ENCODE assay signal across 28 mouse cellular contexts in the genomic region with DNA sequence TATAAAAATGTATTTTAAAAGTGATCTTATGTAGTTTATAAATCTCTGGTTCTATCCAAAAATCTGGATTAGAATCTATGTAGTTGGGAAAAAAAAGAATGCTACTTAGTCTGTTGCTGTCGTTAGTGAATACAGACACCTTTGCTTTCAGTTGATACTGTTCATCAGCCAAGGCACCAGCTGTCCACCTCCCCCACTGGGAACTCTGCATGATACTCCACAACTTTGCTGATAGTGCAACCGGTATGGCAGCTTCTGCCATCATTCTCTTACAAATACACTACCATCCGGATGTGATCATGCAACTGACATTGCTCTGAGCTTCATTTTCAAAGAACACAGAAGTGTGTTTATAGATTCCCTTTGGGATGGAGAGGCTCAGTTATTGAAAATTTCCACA. TPM values are rescaled to one million over a fixed set of nuclear protein-coding genes. Genes with fewer than 3 reads are reported as not detected.
A peak's percentile ranks its signal among the peaks of the same experiment; 100 is the strongest.
DNase-seq lines count a peak whose midpoint lies in the region.
"Had no signal": no experiment of that assay in that cellular context is flagged by ENCODE, and none has a peak within 500 bp of the region (broad histone marks: within the 10 kb centered on the region; RNA-seq: fewer than 3 reads in every experiment).

No protein-coding gene starts in this region.

- H3K36me3 ChIP-seq in midbrain, embryonic 10.5 days, result no peaks in the 10 kb centered on the region
- H3K36me3 ChIP-seq: embryonic facial prominence, embryonic 13.5 days; forebrain, embryonic 12.5 days; G1E; heart, embryonic 12.5 days; hindbrain, embryonic 10.5 days had no signal

- intact Hi-C loops in left cerebral cortex, postnatal 4 days (cut with DNase I), result no loop called here
- intact Hi-C loops in left cerebral cortex, postnatal 25 days (cut with DNase I), result no loop called here

- H3K27me3 ChIP-seq in midbrain, embryonic 10.5 days (ENCODE audit: low read depth, poor library complexity, severe bottlenecking), result no peaks in the 10 kb centered on the region
- H3K27me3 ChIP-seq: embryonic facial prominence, embryonic 13.5 days; forebrain, embryonic 12.5 days; heart, embryonic 12.5 days had no signal

- H3K4me1 ChIP-seq in midbrain, embryonic 10.5 days, result no peaks in the 10 kb centered on the region
- H3K4me1 ChIP-seq: embryonic facial prominence, embryonic 13.5 days; forebrain, embryonic 12.5 days; heart, embryonic 12.5 days; hindbrain, embryonic 10.5 days had no signal

- no peak overlapping the region for H3K4me3 ChIP-seq in midbrain, embryonic 10.5 days
- H3K4me3 ChIP-seq: embryonic facial prominence, embryonic 13.5 days; forebrain, embryonic 12.5 days; heart, adult 2 months; heart, embryonic 12.5 days; hindbrain, embryonic 10.5 days had no signal

- peak; percentile 8 to 34 for DNase-seq in cerebellum, postnatal 10 days
- DNase-seq in cerebellum, adult 9-11 months, result no peak
- DNase-seq in left cerebral cortex, postnatal 4 days, result peak; percentile 3
- DNase-seq in left cerebral cortex, postnatal 25 days (ENCODE audit: low spot score in 2 of 2), result no peak
- DNase-seq in layer of hippocampus, adult 8-10 months (ENCODE audit: low spot score in 2 of 2), result peak; percentile 45 to 55
- DNase-seq in layer of hippocampus, postnatal 14 days (ENCODE audit: low spot score in 2 of 2), result peak; percentile 28 to 70
- no peak for DNase-seq in frontal cortex, postnatal 10 days (ENCODE audit: low spot score in 2 of 2)
- no peak for DNase-seq in midbrain, embryonic 10.5 days (ENCODE audit: low spot score)
- DNase-seq: adrenal gland, adult 8-10 months; adrenal gland, postnatal 36 days; B cell, adult 2 months; cerebellum, adult 18-20 months; cerebellum, postnatal 36 days; gastrocnemius, postnatal 14 days; heart, adult 2 months had no signal

- H3K9me3 ChIP-seq in midbrain, embryonic 10.5 days (replicated peaks), result no peaks in the 10 kb centered on the region
- H3K9me3 ChIP-seq: embryonic facial prominence, embryonic 13.5 days; forebrain, embryonic 12.5 days; G1E; heart, embryonic 12.5 days; hindbrain, embryonic 10.5 days had no signal

- WGBS in midbrain, embryonic 10.5 days, result 59% methylated on average over 3 of the region's 3 CpGs

- H3K27ac ChIP-seq in midbrain, embryonic 10.5 days (replicated peaks), result no peak overlapping the region
- H3K27ac ChIP-seq: embryonic facial prominence, embryonic 13.5 days; forebrain, embryonic 12.5 days; heart, adult 2 months; hindbrain, embryonic 10.5 days; hindbrain, embryonic 14.5 days had no signal

RNA-seq across cellular contexts. Expression of a gene that starts 4.8 kb away (rescaled TPM):
- not detected for total RNA-seq in left cerebral cortex, postnatal 4 days (2021)
- not detected for total RNA-seq in left cerebral cortex, postnatal 25 days (2021)
- total RNA-seq in layer of hippocampus, adult 8-10 months (2022), result not detected
- not detected for total RNA-seq in layer of hippocampus, postnatal 14 days (2021)
- polyA plus RNA-seq in midbrain, embryonic 10.5 days (2016; fragmentation: Nextera tagmentation; extraction: Ambion mirVana), result not detected in 2 replicates
- total RNA-seq: adrenal gland, adult 8-10 months; adrenal gland, postnatal 36 days; G1E; gastrocnemius, adult 18-20 months; gastrocnemius, postnatal 14 days; heart, adult 2 months; heart, postnatal 25 days had no signal
- polyA plus RNA-seq: CD4-positive, CD25-positive, alpha-beta regulatory T cell, adult 4 months; embryonic facial prominence, embryonic 13.5 days; forebrain, embryonic 12.5 days; forebrain, embryonic 16.5 days; frontal cortex, adult 2 months; G1E; gonadal fat pad, adult 2 months; heart, adult 2 months; heart, embryonic 12.5 days; heart, embryonic 16.5 days; hindbrain, embryonic 10.5 days; hindbrain, embryonic 14.5 days had no signal

Comparison
In these comparisons a context has a peak if more than half of its experiments do, and no peak if none do; other contexts are left out.
1. DNase-seq: peak in cerebellum, postnatal 10 days (2 of 2), left cerebral cortex, postnatal 4 days (single experiment), layer of hippocampus, adult 8-10 months (2 of 2) and layer of hippocampus, postnatal 14 days (2 of 2); none in cerebellum, adult 9-11 months (single experiment), left cerebral cortex, postnatal 25 days (0 of 2), frontal cortex, postnatal 10 days (0 of 2) and midbrain, embryonic 10.5 days (single experiment).